Mouse (Mus musculus): ENCODE results near the gene Agtrap. TPM values are rescaled to one million over a fixed set of nuclear protein-coding genes. Genes with fewer than 3 reads are reported as not detected.
A peak's percentile ranks its signal among the peaks of the same experiment; 100 is the strongest.

Agtrap gene
- polyA plus RNA-seq, 1 experiment from 2014 or later, result 14.8 TPM

DNA sequence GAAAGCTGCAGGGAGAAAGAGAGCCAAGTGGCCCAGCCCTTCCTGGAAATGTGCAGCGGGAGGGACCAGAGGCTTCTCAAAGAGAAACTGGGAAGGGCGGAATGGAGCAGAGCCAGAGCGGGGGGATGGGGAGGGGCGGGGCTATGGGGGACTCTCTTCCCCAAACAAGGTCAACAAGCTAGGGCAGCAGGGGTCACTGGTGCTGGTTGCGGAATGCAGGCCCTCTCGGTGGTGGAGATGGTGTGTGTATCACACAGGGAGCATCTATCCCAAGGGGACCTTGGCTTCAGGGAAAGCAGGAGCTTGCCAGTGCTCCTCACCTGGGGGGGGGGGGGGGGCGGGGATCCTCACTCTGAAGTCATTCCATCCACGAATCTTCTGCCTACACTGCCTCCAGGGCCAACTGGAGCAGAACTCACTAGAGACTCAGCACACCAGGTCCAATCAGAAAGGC, 3.5 kb downstream of the Agtrap start:
- Histone ChIP-seq H3K36me3 (peaks cover 27% of the 10 kb centered on the region), H3K4me2 (no peak overlapping the region), H3K27ac (no peak overlapping the region), H3K4me3 (no peak overlapping the region), H3K9ac (no peak overlapping the region), H3K27me3 (no peaks in the 10 kb centered on the region), H3K9me3 (no peaks in the 10 kb centered on the region), H3K4me1 (peaks cover 48% of the 10 kb centered on the region)
- 19% methylated on average over 8 of the region's 8 CpGs for WGBS
- no peak for ATAC-seq (ENCODE audit: insufficient number of reproducible peaks, low FRiP score, low TSS enrichment, low read depth)

DNA sequence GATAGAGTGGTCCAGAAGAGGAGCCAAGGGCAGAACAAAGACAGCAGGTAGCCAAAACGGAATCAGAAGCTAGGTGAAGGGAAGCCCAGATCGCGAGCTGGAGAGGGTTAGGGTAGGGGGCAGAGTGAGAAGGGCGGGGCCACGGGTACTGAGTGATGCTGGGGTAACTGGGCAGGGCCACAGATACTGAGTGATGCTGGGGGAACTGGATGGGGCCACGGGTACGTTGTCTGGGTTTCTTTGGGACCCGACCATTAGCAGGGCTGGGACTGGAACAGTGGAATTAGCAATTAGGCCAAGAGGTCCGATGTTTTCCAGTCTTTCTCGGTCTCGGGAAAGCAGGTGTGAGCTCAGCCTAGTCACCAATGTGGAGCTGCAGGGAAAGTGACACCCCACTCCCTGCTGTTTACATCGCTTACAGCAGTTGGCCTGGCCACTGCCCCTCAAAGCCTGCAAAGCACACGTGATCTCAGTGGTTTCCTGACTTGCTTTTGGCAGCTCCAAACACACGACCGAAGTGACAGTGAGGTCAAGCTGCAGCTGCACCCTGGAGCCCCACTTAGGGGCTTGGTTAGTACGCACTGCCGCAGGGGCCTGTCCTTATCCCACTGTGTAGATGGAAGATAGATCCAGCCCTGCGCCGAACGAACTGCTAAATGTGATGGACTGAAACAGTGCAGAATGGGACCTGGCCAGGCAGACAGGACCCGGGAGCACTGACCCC, 4.5 kb downstream of the Agtrap start:
- H3K9me3 ChIP-seq, result no peaks in the 10 kb centered on the region
- 55% methylated on average over 21 of the region's 21 CpGs for WGBS
- no peaks in the 10 kb centered on the region for H3K27me3 ChIP-seq
- H3K4me2 ChIP-seq, result no peak overlapping the region
- H3K9ac ChIP-seq, result no peak overlapping the region
- H3K4me1 ChIP-seq, result peaks cover 48% of the 10 kb centered on the region
- peak overlapping the region; percentile 28; the same call in 1 of the 2 replicates for H3K27ac ChIP-seq
- H3K36me3 ChIP-seq, result peaks cover 30% of the 10 kb centered on the region
- ATAC-seq (ENCODE audit: insufficient number of reproducible peaks, low FRiP score, low TSS enrichment, low read depth), result no peak
- no peak overlapping the region for H3K4me3 ChIP-seq

DNA sequence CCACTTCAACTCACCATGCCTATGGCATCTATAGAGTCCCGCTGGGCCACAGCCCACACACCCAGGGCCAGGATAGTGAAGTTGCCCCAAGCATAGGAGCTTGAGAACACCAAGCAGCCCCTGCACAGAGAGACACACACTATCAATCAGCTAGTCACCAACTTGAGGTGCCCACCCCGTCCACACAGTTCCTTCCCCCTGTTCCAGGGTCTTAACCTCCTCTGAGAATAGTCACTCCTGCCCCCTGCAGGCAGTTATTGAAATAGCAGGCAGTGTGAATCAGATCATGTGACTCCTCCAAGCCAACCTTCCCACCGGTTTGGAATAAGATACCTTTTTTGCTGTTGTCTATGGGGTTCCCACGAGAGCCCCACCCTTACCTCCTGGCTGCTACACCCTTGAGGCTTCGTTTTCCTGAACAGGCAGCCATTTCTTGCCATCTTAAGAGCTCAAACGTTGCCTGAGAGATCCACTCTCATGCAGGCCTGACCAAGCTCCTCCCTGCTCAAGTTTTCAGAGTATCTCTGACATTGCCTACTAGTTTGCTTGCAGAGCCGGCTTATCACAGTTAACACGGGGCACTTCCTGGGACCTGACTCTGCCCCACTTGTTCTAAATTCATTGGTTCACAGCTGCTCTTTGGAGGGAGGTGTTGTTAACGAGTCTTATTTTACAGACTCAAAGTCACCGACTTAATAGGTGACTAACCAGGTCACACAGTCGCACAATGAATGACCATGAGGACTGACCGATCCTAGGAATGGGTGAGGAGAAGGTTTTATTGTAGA, 5.4 kb downstream of the Agtrap start:
- Histone ChIP-seq H3K27ac (no peak overlapping the region), H3K27me3 (no peaks in the 10 kb centered on the region), H3K9ac (no peak overlapping the region), H3K36me3 (peaks cover 30% of the 10 kb centered on the region), H3K9me3 (no peaks in the 10 kb centered on the region), H3K4me2 (no peak overlapping the region), H3K4me3 (no peak overlapping the region), H3K4me1 (peaks cover 40% of the 10 kb centered on the region)
- no peak for ATAC-seq (ENCODE audit: insufficient number of reproducible peaks, low FRiP score, low TSS enrichment, low read depth)
- WGBS, result 48% methylated on average over 12 of the region's 12 CpGs

DNA sequence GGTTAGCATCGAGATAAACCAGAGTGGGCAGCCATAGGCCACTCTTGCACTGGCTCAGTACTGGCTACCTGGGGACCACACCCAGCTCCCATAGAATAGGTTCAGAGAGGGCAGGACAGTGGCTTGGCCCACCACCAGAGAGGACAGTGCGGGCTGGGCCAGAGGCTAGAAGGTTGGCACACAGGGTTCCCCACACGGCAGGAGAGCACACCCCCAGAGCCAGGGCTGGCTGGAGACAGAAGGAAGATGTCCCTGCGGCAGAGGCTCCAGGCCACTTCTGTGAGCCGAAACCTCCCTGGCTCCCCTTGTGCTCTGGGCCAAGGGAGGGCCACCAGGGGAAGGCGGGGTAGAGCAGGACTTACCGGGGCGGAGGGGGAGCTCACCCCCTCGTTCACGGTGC, 6.6 kb downstream of the Agtrap start:
- no peak for ATAC-seq (ENCODE audit: insufficient number of reproducible peaks, low FRiP score, low TSS enrichment, low read depth)
- no peak overlapping the region for H3K4me3 ChIP-seq
- 96% methylated on average over 10 of the region's 10 CpGs for WGBS
- no peaks in the 10 kb centered on the region for H3K9me3 ChIP-seq
- no peaks in the 10 kb centered on the region for H3K27me3 ChIP-seq
- H3K36me3 ChIP-seq, result peaks cover 30% of the 10 kb centered on the region
- H3K4me2 ChIP-seq, result no peak overlapping the region
- H3K4me1 ChIP-seq, result peaks cover 28% of the 10 kb centered on the region
- no peak overlapping the region for H3K9ac ChIP-seq
- no peak overlapping the region for H3K27ac ChIP-seq

DNA sequence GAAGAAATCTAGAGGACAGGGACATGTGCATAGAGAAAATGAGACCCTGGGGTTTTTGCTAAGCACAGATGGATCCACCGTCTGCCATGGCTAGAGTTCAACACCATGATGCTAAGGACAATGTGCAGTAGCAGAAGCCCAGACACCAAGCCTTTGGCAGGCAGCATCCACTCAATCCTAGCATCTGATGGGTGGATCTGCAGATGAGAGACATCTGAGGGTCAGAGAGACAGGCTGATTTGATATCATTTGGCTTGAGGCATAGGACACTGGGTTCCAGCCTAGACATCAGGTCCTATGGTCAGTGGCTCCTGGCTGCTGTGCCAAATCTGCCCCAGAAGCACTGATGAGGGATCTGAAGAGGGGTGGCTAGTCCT, 7.2 kb downstream of the Agtrap start:
- Histone ChIP-seq H3K4me3 (no peak overlapping the region), H3K4me2 (no peak overlapping the region), H3K4me1 (peaks cover 22% of the 10 kb centered on the region), H3K27me3 (no peaks in the 10 kb centered on the region), H3K27ac (no peak overlapping the region), H3K36me3 (peaks cover 30% of the 10 kb centered on the region), H3K9me3 (no peaks in the 10 kb centered on the region), H3K9ac (no peak overlapping the region)
- 83% methylated on average over 1 of the region's 1 CpGs for WGBS
- no peak for ATAC-seq (ENCODE audit: insufficient number of reproducible peaks, low FRiP score, low TSS enrichment, low read depth)

DNA sequence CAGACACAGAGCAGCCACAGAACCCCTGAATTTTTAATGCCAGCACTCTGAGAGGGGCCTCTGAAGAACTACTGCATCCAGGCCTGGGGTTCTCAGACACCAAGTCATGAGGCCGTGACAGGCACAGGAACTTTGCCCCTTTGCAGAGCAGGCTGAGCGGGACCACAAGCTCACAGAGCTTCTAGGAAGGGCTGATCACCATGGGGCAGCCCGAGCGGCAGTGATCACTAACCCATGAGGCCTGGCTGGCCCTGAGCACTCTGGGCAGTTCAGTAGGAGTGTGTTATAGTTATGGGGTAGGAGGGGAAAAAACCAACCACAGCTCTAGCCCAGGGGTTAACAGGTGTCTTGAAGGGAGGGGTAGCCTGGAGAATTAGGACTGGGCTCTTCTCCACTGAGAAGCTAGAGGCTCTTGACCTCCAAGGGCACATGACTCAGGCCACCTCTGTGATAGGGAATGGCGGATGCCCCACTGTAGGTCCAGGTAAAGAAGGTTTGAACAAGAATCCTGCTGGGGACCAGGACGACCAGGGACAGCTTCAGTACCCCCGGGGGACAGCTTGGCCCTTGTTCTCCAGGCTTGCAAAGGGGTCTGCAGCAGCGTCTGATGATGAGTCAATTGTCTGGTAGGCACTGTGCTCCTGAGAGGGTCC, 7.8 kb downstream of the Agtrap start:
- Histone ChIP-seq H3K9me3 (no peaks in the 10 kb centered on the region), H3K4me1 (peaks cover 22% of the 10 kb centered on the region), H3K36me3 (peaks cover 30% of the 10 kb centered on the region), H3K27me3 (no peaks in the 10 kb centered on the region), H3K4me2 (no peak overlapping the region), H3K4me3 (no peak overlapping the region), H3K27ac (no peak overlapping the region), H3K9ac (no peak overlapping the region)
- ATAC-seq (ENCODE audit: insufficient number of reproducible peaks, low FRiP score, low TSS enrichment, low read depth), result no peak
- WGBS, result 91% methylated on average over 8 of the region's 8 CpGs

DNA sequence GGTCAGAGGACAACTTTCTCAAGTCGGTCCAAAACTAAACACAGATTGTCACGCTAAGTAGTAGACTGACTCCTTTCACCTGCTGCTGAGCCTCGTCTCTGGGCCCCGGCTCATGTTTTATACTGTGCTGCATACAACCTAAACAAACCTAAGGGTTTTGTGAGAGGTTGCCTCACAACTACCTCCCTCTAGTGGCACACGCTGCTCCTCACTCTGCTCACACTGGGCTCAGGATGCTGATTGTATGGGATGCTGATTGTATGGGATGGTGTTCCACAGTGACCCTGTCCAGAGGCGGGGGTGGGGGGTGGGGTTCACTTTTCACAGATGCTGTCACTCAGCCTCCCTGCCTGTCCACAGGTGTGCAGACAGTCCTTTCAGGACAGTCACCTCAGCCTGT, 8.6 kb downstream of the Agtrap start:
- H3K9ac ChIP-seq, result no peak overlapping the region
- no peak for ATAC-seq (ENCODE audit: insufficient number of reproducible peaks, low FRiP score, low TSS enrichment, low read depth)
- no peak overlapping the region for H3K4me3 ChIP-seq
- H3K4me1 ChIP-seq, result peaks cover 22% of the 10 kb centered on the region
- WGBS, result 69% methylated on average over 6 of the region's 6 CpGs
- H3K4me2 ChIP-seq, result no peak overlapping the region
- H3K27ac ChIP-seq, result no peak overlapping the region
- no peaks in the 10 kb centered on the region for H3K9me3 ChIP-seq
- peaks cover 30% of the 10 kb centered on the region for H3K36me3 ChIP-seq
- H3K27me3 ChIP-seq, result no peaks in the 10 kb centered on the region

DNA sequence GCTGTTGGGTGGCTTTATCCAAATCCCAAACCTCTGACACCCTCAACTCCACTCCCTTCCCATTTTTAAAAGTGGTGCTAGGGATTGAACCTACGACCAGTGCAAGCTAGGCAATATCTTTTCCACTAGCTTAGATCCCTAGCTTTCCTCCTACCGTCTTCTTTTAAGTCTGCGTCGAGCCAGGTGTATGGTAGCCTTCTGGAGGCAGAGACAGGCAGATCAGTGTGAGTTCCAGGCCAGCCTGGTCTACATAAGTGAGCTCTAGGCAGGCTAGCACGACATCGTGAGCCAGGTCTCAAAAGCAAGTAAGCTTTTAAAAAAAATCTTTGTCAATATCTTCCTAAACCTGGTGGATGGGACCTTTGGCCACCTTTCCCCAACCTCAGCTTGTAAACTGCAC, 11.9 kb downstream of the Agtrap start:
- no peak overlapping the region for H3K27ac ChIP-seq
- no peaks in the 10 kb centered on the region for H3K27me3 ChIP-seq
- no peak overlapping the region for H3K9ac ChIP-seq
- no peak overlapping the region for H3K4me3 ChIP-seq
- 85% methylated on average over 6 of the region's 6 CpGs for WGBS
- no peaks in the 10 kb centered on the region for H3K9me3 ChIP-seq
- ATAC-seq (ENCODE audit: insufficient number of reproducible peaks, low FRiP score, low TSS enrichment, low read depth), result no peak
- no peak overlapping the region for H3K4me2 ChIP-seq
- H3K4me1 ChIP-seq, result peaks cover 9% of the 10 kb centered on the region
- H3K36me3 ChIP-seq, result peaks cover 16% of the 10 kb centered on the region

DNA sequence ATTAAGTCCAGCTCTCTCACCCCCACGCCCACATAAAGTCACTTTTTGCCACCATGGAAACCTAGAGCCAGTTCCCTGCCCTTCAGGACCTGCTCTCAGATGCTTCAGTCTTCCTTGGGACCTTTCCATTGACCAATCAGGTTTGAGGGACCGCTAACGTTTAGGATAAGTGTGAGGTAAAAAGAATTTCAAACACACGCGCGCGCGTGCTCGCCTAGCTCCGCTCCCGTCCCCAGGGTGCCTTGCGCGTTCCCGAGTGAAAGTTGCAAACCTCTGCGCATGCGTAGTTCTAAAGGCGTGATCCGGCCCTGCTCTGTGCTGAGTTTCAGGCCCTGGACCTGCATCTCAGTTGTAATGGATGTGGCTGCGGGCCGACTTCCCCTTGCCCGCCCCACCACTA, 12.6 kb downstream of the Agtrap start:
- Histone ChIP-seq H3K36me3 (peaks cover 11% of the 10 kb centered on the region), H3K9ac (no peak overlapping the region), H3K4me1 (peaks cover 12% of the 10 kb centered on the region), H3K27ac (peak overlapping the region; percentile 5; the same call in 1 of the 2 replicates), H3K27me3 (no peaks in the 10 kb centered on the region), H3K4me2 (peak overlapping the region; percentile 46), H3K4me3 (peak overlapping the region; percentile 33), H3K9me3 (no peaks in the 10 kb centered on the region)
- ATAC-seq (ENCODE audit: insufficient number of reproducible peaks, low FRiP score, low TSS enrichment, low read depth), result no peak
- WGBS, result 22% methylated on average over 21 of the region's 21 CpGs

DNA sequence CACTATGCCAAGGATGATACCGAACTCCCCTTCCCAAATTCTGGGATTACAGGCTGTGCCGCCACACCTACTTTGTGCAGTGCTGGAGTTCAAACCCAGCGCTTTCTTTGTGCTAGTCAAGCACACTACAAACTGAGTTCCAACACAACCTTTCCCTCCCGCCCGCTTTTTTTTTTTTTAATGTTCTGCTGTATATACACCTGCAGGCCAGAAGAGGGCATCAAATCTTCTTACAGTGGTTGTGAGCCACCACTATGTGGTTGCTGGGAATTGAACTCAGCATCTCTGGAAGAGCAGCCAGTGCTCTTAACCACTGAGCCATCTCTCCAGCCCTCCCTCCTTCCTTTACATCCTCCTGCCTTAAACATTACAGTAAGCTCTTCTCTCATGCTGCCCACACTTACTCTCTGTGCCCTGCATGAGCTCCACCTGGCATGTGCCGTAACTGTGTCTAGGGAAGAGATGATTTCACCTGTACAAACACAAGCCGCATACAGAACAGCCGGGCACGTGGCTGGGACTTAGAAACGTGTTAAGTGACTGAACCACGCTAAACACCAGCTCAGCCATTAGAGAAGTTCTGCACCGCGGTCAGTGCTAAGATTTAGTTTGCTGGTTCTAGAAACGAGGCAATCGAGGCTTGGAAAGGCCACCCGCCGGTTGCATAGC, 13.2 kb downstream of the Agtrap start:
- Histone ChIP-seq H3K4me3 (peak overlapping the region; percentile 33), H3K27ac (peak overlapping the region; percentile 5; the same call in 1 of the 2 replicates), H3K4me2 (peak overlapping the region; percentile 46), H3K9me3 (no peaks in the 10 kb centered on the region), H3K9ac (no peak overlapping the region), H3K4me1 (peaks cover 12% of the 10 kb centered on the region), H3K36me3 (peaks cover 5% of the 10 kb centered on the region), H3K27me3 (no peaks in the 10 kb centered on the region)
- WGBS, result 38% methylated on average over 17 of the region's 17 CpGs
- ATAC-seq (ENCODE audit: insufficient number of reproducible peaks, low FRiP score, low TSS enrichment, low read depth), result no peak

DNA sequence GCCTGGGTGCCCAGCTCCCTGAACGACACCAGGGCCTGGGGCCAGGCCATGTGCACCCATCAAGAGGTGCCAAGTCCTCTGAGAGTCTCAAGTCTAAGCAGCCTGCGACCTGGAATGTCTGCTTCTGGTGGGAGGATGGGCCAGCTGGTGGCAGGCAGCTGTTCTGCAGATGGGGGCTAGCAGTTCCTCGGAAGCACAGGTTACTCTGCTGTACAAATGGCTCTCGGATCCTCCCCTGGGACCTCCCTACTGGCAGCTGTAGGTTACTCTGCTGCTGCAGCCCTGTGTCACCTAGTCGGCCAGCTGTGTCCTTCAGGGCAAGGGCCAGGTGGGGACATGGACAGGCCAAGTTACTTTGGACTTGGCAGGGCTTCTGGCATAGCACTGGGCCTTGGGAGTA, 16.3 kb downstream of the Agtrap start:
- WGBS, result 32% methylated on average over 5 of the region's 5 CpGs
- Histone ChIP-seq H3K9ac (no peak overlapping the region), H3K4me2 (no peak overlapping the region), H3K27me3 (no peaks in the 10 kb centered on the region), H3K4me1 (peaks cover 15% of the 10 kb centered on the region), H3K36me3 (no peaks in the 10 kb centered on the region), H3K9me3 (no peaks in the 10 kb centered on the region), H3K27ac (no peak overlapping the region), H3K4me3 (no peak overlapping the region)
- no peak for ATAC-seq (ENCODE audit: insufficient number of reproducible peaks, low FRiP score, low TSS enrichment, low read depth)

All from limb, embryonic 15.5 days (tissue).